Mouse (Mus musculus) heart, adult 9 months (tissue): ENCODE measurements at regions not wholly inside any gene's neighbourhood (a gene's known extent, or its start where the extent isn't known, plus 50 kb on each side); places are given as distances from the start of the nearest gene placed in this dataset.

Source experiments
- DNase-seq, 2 experiments: peaks; one replicate each; pipeline ENCODE4 v3.0.0; 2022; ENCODE audit warnings: low spot score in 2 of 2

DNA sequence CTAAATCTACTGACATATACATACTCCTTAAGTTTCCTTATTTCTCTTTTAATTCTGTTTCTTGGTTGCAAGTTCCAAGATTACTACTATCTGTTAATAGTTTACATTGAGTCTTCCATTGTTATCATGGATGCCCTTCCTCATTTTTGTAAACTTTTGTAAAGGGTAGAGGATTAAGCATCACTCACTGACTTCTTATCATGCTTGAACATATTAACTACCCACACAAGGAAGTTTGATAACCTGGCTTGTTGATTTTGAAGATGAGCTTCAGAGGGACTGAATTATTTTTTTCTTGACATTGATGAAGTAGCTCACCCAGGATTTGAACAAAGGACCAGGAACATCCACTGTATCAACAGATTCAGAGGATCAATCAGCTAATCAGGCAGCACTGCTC lies 162.8 kb upstream of the Fam98a start:
- no peak for DNase-seq

DNA sequence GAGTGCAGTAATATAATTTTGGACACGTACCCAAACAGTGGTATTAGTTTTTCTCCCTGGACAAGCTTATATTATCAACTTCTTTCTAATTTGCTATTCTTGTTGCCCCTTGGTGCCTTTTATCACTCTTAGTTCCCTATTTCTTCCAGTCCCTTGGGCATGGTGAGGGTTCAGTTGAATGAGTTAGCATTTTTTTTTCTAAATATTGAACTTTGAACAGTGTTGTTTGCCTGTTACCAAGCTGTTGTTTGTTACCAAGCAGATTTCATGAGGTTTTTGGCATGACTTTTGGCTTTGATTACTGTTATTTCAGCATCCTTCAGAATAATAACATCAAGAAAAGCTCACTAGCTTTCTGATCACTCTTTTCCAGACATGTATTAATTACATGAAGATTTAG lies 162.3 kb upstream of the Fam98a start:
- DNase-seq = no peak

GRCm38 (mm10) chr17:75707687-75708086 lies 155.9 kb upstream of the Fam98a start:
- DNase-seq = no peak

GRCm38 (mm10) chr17:75705357-75705756 lies 153.6 kb upstream of the Fam98a start:
- no peak for DNase-seq

DNA sequence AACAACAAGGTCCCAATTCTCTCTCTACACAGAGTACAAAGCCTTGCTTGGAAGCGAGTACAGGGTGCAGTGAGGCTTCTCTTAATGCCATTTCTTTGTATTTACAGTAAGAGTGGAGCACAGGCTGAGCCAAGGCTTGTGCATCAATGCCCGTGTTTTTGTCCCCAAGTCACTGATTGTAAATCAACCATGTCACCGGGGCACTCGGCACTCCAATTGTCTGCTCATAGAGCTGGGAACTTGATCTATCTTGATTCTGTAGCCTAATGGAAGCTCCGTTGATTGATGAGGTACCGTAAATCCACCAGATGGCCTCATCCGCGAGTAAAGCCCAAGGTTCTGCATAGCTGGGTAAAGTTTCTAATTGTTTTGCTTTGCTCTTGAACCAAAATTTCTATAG lies 152.1 kb upstream of the Fam98a start:
- DNase-seq = no peak

DNA sequence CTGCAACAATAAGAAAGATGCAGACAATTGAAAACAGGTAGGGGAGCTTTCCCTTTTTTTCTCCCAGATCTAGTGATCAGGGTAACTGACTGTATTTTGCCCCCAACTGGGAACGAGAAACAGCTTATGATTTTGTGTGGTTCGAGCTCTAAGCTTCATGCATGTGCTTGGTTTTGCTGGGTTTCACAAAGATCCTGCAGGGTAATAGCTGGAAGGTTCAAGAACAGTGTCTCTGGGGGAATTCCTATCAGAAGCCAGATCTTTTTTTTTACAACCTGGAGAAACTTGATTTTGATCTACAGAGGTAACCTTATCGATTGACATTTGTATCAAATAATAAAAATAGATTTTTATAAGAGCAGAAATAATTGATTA lies 145.0 kb upstream of the Fam98a start:
- DNase-seq = no peak

GRCm38 (mm10) chr17:75696103-75696728 lies 144.5 kb upstream of the Fam98a start:
- no peak for DNase-seq

DNA sequence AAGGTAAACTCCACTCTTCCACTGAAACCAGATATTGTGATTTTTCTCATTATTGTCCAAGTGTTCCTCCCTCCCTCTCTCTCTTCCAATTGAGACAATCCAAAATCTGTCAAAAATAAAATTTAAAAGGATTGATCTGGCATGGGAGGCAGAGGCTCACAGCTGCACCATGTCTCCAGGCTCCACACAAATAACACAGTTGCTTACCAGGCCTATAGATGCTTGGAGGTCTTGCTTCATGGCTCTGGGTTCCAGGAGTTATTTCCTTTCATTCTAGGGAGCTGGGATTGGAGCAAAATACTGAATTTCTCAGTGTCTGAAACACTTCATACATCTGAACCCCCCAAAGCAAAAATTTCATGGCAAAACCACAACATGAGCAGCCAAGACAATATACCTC lies 134.2 kb upstream of the Fam98a start:
- DNase-seq = no peak

- no peak for DNase-seq
Measured at GRCm38 (mm10) chr17:75646982-75647381, 95.2 kb upstream of the Fam98a start.

DNA sequence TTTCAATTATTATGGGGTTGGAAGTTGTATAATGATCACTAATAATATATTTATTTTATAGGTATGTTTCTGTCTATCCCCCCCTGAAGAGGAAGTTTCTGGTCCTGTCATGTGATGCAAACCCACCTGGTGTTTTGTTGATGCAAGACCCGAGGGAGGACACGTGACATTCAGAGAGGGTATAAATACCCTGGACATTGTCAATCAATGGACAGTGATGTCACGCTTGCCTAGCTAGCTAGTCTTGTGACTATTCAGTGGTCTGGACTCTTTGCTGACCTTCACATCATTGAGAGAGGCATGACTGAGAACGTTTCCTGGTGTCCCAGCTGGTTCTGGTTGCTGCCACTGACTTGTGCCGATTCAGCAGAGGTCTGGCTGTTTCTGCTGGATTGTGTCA lies 93.0 kb upstream of the Fam98a start:
- DNase-seq = no peak

DNA sequence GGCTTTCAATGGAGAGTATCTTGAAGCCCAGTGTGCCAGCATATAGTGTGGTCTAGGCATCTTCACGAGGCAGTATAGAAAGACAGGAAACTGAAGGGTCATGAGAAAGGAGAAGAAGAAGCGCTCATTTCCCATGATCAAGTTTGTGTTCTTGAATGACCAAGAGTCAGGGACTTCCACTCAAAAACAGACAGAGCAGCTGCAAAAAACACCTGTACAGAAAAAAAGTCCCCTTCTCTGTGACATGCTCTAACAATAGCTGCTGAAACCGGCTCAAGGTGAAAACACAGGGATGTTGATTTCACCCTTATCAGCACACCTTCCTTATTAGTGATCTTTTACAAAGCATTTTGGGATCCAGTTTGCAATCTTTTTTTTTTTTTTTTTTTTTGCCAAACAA lies 90.6 kb upstream of the Fam98a start:
- DNase-seq = no peak

- DNase-seq = no peak
Measured at GRCm38 (mm10) chr17:75641010-75641498, 89.3 kb upstream of the Fam98a start.

DNA sequence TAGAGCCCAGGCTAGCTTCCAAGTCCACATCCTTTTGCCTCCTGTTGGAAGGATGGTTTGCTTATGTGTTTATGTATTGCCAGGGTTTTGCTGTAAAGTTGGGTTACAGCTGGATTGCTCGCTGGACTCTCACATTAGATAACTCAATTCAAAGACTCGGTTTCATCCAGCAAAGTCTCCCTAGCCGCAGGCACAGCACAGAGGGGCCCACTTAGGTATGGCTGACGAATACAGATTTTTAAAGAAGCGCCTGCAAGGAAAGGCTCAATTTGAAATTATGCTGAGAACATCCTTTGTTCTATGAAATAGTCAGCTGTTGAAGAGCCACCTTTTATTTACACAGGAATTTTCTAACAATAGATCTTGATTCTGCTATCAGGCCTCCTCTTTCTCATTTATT lies 88.8 kb upstream of the Fam98a start:
- no peak for DNase-seq

GRCm38 (mm10) chr17:75629857-75630256 lies 78.1 kb upstream of the Fam98a start:
- no peak for DNase-seq

DNA sequence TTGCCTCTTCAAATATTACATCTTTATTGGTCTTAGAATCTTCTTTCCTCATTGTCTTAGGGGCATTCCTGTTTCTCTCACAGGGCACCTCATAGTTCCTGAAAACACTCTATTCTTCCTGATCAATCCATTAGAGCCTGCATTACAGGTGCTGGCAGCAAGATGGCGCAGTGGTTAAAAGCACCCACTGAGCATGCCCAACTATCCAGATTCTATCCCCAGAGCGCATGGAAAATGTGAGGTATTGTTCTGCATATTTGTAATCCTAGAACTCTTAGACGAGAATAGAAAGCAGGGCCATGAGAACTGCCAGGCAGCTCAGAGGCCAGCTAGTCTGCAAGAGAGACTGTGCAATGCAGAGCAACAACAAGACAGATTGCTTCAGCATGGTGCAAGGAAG lies 67.7 kb upstream of the Fam98a start:
- DNase-seq = no peak

DNA sequence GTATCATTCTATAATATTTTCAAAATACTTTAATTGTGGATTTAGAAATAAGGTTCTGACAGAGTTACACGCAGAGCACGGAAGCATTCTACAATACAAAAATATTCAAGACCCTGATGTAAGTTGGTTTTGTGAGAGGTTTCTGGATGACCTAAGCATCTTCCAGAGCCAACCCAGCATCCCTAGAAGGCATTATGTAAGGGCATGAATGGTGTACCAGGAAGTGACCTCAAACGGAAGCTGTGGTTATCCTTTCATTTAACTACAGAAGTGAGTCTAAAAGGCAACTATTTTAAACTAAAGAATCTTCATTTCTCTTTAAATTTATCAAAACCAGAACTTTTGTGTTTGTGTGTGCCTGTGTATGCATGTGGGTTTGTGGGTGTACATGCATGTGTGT lies 66.8 kb upstream of the Fam98a start:
- DNase-seq = no peak

GRCm38 (mm10) chr17:75617280-75617679 lies 65.5 kb upstream of the Fam98a start:
- DNase-seq = peak in 1 of 2 experiments; percentile 1

- DNase-seq = no peak
Measured at GRCm38 (mm10) chr17:75615335-75615734, 63.6 kb upstream of the Fam98a start.

GRCm38 (mm10) chr17:75603417-75604086 lies 51.8 kb upstream of the Fam98a start:
- DNase-seq = no peak
